ENCODE assay signal across 9 mouse cellular contexts in the genomic region with DNA sequence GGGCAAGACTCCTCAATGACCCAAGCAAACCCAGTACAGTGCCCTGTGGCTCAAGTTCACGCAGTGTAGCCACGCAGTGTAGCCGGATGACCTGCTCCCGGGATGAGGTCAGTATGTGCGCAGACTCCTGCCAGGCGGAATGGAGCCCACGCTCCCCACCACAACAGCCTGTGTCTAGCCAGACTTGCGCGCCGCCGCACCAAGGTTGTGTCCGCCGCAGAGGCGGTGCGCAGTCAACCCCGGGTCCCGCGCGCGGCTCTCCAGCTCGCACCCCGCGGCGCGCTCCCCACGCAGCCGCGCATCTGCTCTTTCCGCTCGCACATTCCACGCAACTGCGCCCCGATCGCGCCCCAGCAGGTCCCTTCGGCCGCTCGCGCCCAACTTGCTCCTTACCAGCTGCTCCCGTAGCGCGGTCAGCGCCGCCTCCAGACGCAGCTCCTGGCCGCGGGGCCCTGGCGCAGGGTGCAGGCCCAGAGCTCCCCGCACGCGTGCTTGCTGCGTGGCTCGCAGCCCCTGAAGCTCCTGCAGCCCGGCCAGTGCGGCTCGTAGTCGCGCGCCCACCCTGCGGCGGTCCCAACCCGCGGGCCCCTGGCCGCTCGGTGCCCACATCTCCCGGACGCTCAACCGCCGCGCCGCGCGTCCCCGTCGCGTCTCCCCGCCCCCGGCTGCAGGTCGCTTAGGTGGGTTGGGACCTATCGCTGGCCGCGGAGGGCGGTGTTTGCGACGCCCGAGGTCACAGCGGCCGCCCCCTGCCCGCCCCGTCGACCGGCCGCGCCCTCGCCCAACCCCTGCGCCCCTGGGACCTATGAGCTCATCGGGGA. TPM values are rescaled to one million over a fixed set of nuclear protein-coding genes. Genes with fewer than 3 reads are reported as not detected.
DNase-seq lines count a peak whose midpoint lies in the region; ATAC-seq and TF ChIP-seq lines count a peak whose summit lies in the region.
"Had no signal": no experiment of that assay in that cellular context is flagged by ENCODE, and none has a peak within 500 bp of the region (broad histone marks: within the 10 kb centered on the region; RNA-seq: fewer than 3 reads in every experiment).

No protein-coding gene starts in this region.

- peak overlapping the region; percentile 83 for H3ac ChIP-seq in C2C12 (ENCODE audit: control insufficient read depth, insufficient read length, low read depth)

- H3K36me3 ChIP-seq in C2C12 (ENCODE audit: control insufficient read depth, insufficient read depth): no peaks in the 10 kb centered on the region
- H3K36me3 ChIP-seq in forebrain, postnatal 0 days (ENCODE audit: insufficient read depth): no peaks in the 10 kb centered on the region
- H3K36me3 ChIP-seq in hindbrain, postnatal 0 days (ENCODE audit: insufficient read depth, low read length): no peaks in the 10 kb centered on the region

- H3K4me2 ChIP-seq in forebrain, postnatal 0 days (ENCODE audit: low read depth): peak overlapping the region; percentile 97
- H3K4me2 ChIP-seq in hindbrain, postnatal 0 days (ENCODE audit: low read depth, low read length): peak overlapping the region; percentile 88

- H3K27ac ChIP-seq in forebrain, postnatal 0 days (ENCODE audit: low read depth, low read length): no peak overlapping the region; the same call in 1 of the 2 replicates
- peak overlapping the region; percentile 64 for H3K27ac ChIP-seq in hindbrain, postnatal 0 days
- H3K27ac ChIP-seq: macrophage had no signal

- no peaks in the 10 kb centered on the region for H3K79me3 ChIP-seq in C2C12 (ENCODE audit: low read depth)

- WGBS in forebrain, postnatal 0 days: under 1% methylated on average over 91 of the region's 97 CpGs
- WGBS in hindbrain, postnatal 0 days: under 1% methylated on average over 93 of the region's 97 CpGs

- DNase-seq in ZHBTc4 (ENCODE audit: low read depth, low spot score): peak; percentile 90
- no peak for DNase-seq in forebrain, postnatal 0 days
- DNase-seq in hindbrain, postnatal 0 days (ENCODE audit: low spot score): peak; percentile 70
- DNase-seq in left cerebral cortex, adult 8-10 months (ENCODE audit: low spot score in 2 of 2): peak; percentile 50 to 55
- peak; percentile 60 for DNase-seq in lung, postnatal 36 days
- DNase-seq in skeletal muscle tissue, adult 2 months (ENCODE audit: low read depth, low spot score): peak; percentile 34
- DNase-seq in spleen, adult 18-20 months: no peak

- peak; percentile 63 for ATAC-seq in forebrain, postnatal 0 days
- ATAC-seq in hindbrain, postnatal 0 days: peak; percentile 66

- H3K9me3 ChIP-seq in forebrain, postnatal 0 days (ENCODE audit: low read length): no peaks in the 10 kb centered on the region
- no peaks in the 10 kb centered on the region for H3K9me3 ChIP-seq in hindbrain, postnatal 0 days (ENCODE audit: low read length)

- peaks cover 14% of the 10 kb centered on the region for H3K27me3 ChIP-seq in C2C12 (ENCODE audit: control insufficient read depth, insufficient read depth, insufficient read length)
- H3K27me3 ChIP-seq in forebrain, postnatal 0 days (ENCODE audit: insufficient read depth, low read length): peaks cover 9% of the 10 kb centered on the region
- peaks cover 18% of the 10 kb centered on the region for H3K27me3 ChIP-seq in hindbrain, postnatal 0 days (ENCODE audit: insufficient read depth, low read length)

- H3K4me1 ChIP-seq in forebrain, postnatal 0 days (ENCODE audit: insufficient read depth): peaks cover 5% of the 10 kb centered on the region
- peaks cover 4% of the 10 kb centered on the region; the same call in 1 of the 2 replicates for H3K4me1 ChIP-seq in hindbrain, postnatal 0 days (ENCODE audit: insufficient read depth, low read length)

- H3K9ac ChIP-seq in forebrain, postnatal 0 days: peak overlapping the region; percentile 66
- peak overlapping the region; percentile 74 for H3K9ac ChIP-seq in hindbrain, postnatal 0 days (replicated peaks; ENCODE audit: low read length)

- no peaks in the 10 kb centered on the region for H3K79me2 ChIP-seq in C2C12 (ENCODE audit: control insufficient read depth, insufficient read depth)

- peak overlapping the region; percentile 48 for H3K4me3 ChIP-seq in C2C12 (ENCODE audit: insufficient read depth, poor library complexity, severe bottlenecking)
- H3K4me3 ChIP-seq in forebrain, postnatal 0 days (ENCODE audit: low read depth, low read length): peak overlapping the region; percentile 69
- H3K4me3 ChIP-seq in hindbrain, postnatal 0 days (ENCODE audit: low read length): peak overlapping the region; percentile 66

- TF ChIP-seq CTCF in C2C12 (IDR thresholded peaks at IDR 0.05; ENCODE audit: control insufficient read depth, insufficient read depth, insufficient read length): no peak
- TF ChIP-seq CTCF in forebrain, postnatal 0 days (IDR thresholded peaks at IDR 0.05; ENCODE audit: low read depth): no peak
- no peak for TF ChIP-seq CTCF in hindbrain, postnatal 0 days (IDR thresholded peaks at IDR 0.05; ENCODE audit: low read depth)

TF ChIP-seq in C2C12, 6 proteins besides CTCF, POLR2A, EP300 and RAD21:
- TF ChIP-seq MYOD1 (IDR thresholded peaks at IDR 0.05; ENCODE audit: control insufficient read depth, insufficient read length, low read depth) (no peak), MYOG (IDR thresholded peaks at IDR 0.05; ENCODE audit: control insufficient read depth, extremely low read depth, insufficient read length) (no peak), USF1 (IDR thresholded peaks at IDR 0.05; ENCODE audit: low read depth) (no peak)

RNA-seq across cellular contexts. Expression of gene Dact2, which starts 0.8 kb away (rescaled TPM):
- 1.6 TPM for polyA plus RNA-seq in C2C12 (2012; fragmentation: generic; extraction: Trizol)
- total RNA-seq in forebrain, postnatal 0 days (2014; rRNA removed): 10.8 and 19.4 TPM in 2 replicates
- polyA plus RNA-seq in forebrain, postnatal 0 days (2015; fragmentation: Nextera tagmentation; extraction: Ambion mirVana): 1.2 and 2.1 TPM in 2 replicates
- total RNA-seq in hindbrain, postnatal 0 days (2014; rRNA removed): 18.6 and 25.3 TPM in 2 replicates
- 2.0 and 2.1 TPM in 2 replicates for polyA plus RNA-seq in hindbrain, postnatal 0 days (2015; fragmentation: Nextera tagmentation; extraction: Ambion mirVana)
- 10 to 100 TPM; 76.6 to 98.0 (median 87.1) TPM for total RNA-seq in left cerebral cortex, adult 8-10 months (2022)
- polyA plus RNA-seq: macrophage had no signal

Comparison
In these comparisons a context has a peak if more than half of its experiments do, and no peak if none do; other contexts are left out.
1. DNase-seq: peak in ZHBTc4 (single experiment), hindbrain, postnatal 0 days (single experiment), left cerebral cortex, adult 8-10 months (2 of 2), lung, postnatal 36 days (single experiment) and skeletal muscle tissue, adult 2 months (single experiment); none in forebrain, postnatal 0 days (single experiment) and spleen, adult 18-20 months (0 of 2).
2. Peak in every context shown above with its lines, with median percentiles within 50 percentile points of each other: H3K4me3 ChIP-seq.